Mouse (Mus musculus) olfactory bulb, adult 2 months (tissue): Measurements from ENCODE around the gene Ccnq.

Experiments used
- CTCF ChIP-seq: fragments of 200-500 bp; IDR thresholded peaks from 2 replicates; pipeline ENCODE4 v1.5.1; 2012; ENCODE audit warnings: low read depth, mild to moderate bottlenecking, low read length, moderate library complexity; ENCODE audit not compliant: insufficient read depth
- POLR2A ChIP-seq: fragments of 200-500 bp; IDR thresholded peaks from 2 replicates; pipeline ENCODE4 v1.6.1; 2012; ENCODE audit warnings: mild to moderate bottlenecking, low read depth, low read length, moderate library complexity; ENCODE audit not compliant: insufficient read depth

GRCm38 (mm10) chr11:78761086-78761485 lies 9.6 kb upstream of the Ccnq start:
- TF ChIP-seq CTCF, result no peak
- TF ChIP-seq POLR2A, result no peak
